Mouse (Mus musculus) kidney, postnatal 14 days (tissue): ENCODE measurements around the gene Enox1.

Experiments used
- DNase-seq: peaks from one replicate; pipeline ENCODE4 v3.0.0; 2022; ENCODE audit warnings: mixed read lengths

Gene Enox1

GRCm38 (mm10) chr14:77632466-77633171 is 476.1 kb downstream of the Enox1 start:
- no peak for DNase-seq

DNA sequence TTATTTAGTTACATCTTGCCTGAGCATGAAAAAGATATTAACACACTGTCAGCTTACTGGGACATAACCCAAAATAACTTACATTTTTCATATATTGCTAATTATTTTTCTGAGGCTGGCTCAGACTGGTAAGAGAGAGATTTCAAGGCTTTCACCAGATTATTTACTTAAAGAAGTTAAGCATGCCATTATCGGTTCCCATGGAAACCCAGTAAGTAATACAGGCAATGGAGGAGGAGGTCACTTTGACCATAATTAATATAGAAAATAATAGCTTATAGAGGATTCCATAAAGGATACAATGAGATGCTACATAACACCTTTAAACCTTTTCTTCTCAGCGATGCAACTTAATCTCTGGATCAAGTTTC is 476.6 kb downstream of the Enox1 start:
- no peak for DNase-seq

GRCm38 (mm10) chr14:77636931-77637330 is 480.4 kb downstream of the Enox1 start:
- DNase-seq = no peak

- no peak for DNase-seq
These were observed 481.6 kb downstream of the Enox1 start for GRCm38 (mm10) chr14:77638148-77638547.

- DNase-seq = no peak
These were observed 482.1 kb downstream of the Enox1 start for GRCm38 (mm10) chr14:77638616-77639015.

- no peak for DNase-seq
These were observed 483.0 kb downstream of the Enox1 start for GRCm38 (mm10) chr14:77639586-77639985.

DNA sequence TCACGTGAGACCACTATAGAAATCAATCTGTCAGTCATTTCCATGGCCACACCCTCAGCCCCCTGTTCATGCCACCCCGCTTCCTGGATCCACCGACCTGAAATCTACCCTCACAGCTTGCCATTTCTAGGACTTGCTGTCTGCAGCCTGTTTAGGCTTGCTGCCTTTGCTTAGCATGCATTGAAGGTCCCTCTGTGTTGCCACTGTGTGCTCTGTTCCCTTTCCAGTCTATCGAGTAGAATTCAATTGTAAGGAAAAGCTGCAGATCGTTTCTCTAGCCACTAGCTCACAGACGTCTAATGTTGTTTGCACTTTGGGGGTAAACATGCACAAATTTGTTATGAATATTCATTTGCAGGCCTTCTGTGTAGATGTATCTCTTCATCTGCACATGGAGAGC is 485.8 kb downstream of the Enox1 start:
- DNase-seq = no peak

- DNase-seq = no peak
These were observed 489.6 kb downstream of the Enox1 start for GRCm38 (mm10) chr14:77646196-77646595.

GRCm38 (mm10) chr14:77647017-77647416 is 490.5 kb downstream of the Enox1 start:
- no peak for DNase-seq

- no peak for DNase-seq
These were observed 491.7 kb downstream of the Enox1 start for GRCm38 (mm10) chr14:77648305-77648704.

DNA sequence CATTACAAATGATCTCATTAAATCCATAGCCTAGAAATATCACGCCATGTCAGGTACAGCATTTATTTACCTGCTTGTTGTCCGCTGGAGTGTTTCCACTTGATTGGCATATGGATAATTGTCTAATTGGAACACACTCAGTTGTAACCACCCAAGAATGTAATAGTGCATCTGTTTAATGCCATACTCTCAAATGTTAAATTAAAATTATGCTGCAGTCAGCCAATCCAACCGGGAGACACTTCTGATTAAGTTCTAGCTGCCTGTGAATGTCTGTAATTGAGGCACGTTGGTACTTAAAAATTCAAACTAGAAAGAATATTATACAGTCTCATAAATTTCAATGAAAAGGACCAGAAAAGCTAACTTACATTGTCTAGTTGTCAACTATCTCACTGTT is 502.2 kb downstream of the Enox1 start:
- no peak for DNase-seq

GRCm38 (mm10) chr14:77662273-77662672 is 505.7 kb downstream of the Enox1 start:
- no peak for DNase-seq

DNA sequence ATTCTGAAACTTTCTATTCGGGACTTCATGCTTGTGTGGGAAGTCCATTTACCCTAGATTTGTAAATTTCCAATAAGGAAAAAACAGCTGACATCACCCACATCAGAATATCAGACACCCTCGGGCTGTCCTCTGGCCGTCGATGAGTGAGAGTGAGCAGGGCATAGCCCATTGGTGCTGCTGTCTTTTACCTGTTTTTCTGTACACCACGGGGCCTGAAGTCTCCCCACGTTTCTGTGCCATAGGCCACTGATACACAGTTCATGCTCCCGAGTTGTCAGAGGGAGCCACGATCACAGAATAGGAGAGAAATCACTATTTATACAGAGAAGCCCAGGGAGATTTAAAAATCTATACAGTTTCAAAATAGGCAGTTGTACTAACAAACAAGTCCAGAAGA is 506.4 kb downstream of the Enox1 start:
- DNase-seq = no peak

- DNase-seq = no peak
These were observed 511.5 kb downstream of the Enox1 start for GRCm38 (mm10) chr14:77668096-77668495.

GRCm38 (mm10) chr14:77669494-77669893 is 512.9 kb downstream of the Enox1 start:
- no peak for DNase-seq

DNA sequence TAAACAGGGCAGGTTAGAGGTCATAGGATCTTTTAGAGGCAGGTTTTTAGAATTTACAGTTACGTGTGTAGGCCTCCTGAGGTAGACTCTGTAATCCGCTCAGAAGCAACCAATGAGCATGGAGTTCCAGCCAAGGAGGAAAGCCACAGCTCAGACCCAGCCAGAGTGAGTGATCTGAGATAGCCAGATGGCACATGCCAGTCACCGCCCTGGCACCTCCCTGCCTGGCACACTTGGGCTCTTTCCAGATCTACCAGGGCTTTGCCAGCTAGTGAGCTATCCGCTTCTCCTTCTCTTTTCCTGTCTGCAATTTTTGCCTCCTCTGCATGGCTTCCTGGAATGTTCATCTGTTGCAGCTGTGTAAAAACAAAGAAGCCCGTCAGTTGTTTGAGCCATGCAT is 514.4 kb downstream of the Enox1 start:
- DNase-seq = no peak

DNA sequence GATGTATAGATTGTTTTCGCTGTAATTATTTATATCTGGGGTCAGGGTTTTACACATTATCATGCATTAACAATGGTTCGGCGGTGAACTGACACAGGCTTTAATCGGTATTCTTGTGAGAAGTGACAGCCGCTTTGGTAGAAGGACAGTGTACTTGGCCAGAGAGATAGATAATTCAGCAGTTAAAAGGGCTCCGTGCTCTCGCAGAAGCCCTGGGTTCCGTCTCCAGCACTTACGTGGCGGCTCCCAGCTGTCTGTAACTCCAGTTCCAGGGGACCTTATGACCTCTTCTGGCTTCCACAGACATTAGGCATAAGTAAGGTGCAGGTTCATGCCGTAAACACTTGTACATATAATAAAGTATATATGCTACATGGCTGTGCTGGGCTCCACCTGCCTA is 515.4 kb downstream of the Enox1 start:
- DNase-seq = no peak

GRCm38 (mm10) chr14:77673138-77673537 is 516.6 kb downstream of the Enox1 start:
- no peak for DNase-seq

DNA sequence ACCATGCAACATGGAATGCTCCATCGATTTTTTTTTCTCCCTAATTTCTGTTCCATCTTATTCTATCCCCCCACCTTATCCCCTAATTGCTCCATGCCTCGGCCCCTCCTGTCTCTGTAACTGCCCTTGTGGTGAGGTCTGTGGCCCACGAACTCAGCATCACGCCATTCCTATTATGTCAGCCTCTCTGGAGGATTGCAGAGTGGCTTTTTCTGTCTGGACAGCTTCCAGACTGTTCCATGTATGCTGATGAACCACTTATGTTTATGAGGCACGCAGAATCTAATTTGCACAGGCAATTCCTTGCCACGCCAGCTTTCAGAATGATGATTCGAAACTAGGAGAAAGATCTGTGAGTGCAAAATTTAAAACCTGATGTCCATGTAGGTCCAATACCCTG is 521.4 kb downstream of the Enox1 start:
- DNase-seq = no peak

GRCm38 (mm10) chr14:77679877-77680276 is 523.3 kb downstream of the Enox1 start:
- peak; percentile 8 for DNase-seq

DNA sequence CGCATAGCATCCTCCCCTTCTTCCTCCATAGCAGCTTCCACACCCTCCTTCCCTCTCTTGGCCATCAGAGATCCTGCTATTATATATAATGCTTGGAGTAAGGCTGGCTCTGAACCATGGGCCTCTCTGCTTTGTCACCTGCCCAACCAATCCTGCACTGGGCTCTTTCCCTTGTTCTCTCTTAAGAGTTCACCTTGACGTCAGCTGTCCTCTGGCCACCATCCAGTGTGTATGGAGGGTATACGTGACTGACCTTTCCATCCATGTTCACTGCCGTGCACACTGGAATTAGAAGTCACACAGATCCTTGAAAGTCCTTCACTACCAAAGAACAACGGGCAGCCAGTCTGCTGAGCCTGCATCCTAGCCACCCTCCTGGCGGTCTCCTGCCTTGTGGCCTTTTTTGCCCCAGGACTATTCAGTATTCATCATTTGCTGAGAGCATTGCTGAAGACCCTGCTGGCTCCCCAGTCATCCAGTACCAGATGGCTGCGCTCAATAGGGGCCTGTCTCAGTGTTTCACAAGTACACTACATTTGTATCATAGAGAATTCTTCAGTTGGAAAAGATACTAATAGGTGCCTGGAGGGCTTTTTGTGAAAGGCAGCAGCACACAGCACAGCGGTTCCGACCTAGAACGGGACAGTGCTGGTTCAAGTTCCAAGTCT is 526.5 kb downstream of the Enox1 start:
- DNase-seq = no peak

- no peak for DNase-seq
These were observed 533.3 kb downstream of the Enox1 start for GRCm38 (mm10) chr14:77689816-77690215.

- no peak for DNase-seq
These were observed 548.4 kb downstream of the Enox1 start for GRCm38 (mm10) chr14:77705006-77705405.

DNA sequence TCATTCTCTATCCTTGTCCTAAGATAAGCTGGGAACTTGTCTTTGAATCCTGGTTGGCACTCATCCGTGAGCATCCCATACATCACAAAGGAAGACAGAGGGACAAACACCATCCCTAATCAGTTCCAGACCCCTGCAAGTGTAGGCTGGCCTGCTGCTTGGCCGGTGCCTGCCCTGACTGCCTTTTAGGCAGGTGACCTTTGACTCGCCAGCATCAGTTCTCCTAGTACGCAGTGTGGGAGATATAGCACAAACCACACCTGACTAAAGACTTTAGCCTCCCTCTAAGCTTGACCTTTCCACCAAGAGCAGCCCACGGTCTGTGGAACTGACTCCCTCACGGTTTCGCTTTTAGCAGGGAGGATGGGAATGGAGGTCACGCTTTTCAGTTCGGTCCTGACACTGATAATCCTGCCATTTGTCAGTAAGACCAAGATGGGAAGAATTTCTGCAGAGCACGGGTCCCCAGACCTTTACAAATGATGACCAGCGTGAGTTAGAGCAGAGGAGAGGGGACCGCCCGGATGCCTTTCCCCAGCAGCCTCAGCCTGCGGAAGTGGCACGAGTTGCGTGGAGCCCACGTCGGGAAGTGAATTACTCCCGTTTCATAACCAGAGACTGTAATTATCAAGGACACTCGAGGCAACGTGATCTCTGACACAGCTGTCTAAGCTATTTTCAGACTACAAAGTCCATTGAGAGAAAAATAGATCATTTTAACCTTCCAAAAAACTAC is 550.1 kb downstream of the Enox1 start:
- no peak for DNase-seq
